Mouse (Mus musculus) cerebellum, adult 18-20 months (tissue): ENCODE measurements around the gene Nup93.
"Not testable (repeated sequence)": the region's sequence is repeated elsewhere in the genome, so short reads cannot be mapped to it uniquely, and the experiment has no call there.

Source experiments
- DNase-seq, 2 experiments: peaks; one replicate each; pipeline ENCODE4 v3.0.0; 2021

Gene Nup93

DNA sequence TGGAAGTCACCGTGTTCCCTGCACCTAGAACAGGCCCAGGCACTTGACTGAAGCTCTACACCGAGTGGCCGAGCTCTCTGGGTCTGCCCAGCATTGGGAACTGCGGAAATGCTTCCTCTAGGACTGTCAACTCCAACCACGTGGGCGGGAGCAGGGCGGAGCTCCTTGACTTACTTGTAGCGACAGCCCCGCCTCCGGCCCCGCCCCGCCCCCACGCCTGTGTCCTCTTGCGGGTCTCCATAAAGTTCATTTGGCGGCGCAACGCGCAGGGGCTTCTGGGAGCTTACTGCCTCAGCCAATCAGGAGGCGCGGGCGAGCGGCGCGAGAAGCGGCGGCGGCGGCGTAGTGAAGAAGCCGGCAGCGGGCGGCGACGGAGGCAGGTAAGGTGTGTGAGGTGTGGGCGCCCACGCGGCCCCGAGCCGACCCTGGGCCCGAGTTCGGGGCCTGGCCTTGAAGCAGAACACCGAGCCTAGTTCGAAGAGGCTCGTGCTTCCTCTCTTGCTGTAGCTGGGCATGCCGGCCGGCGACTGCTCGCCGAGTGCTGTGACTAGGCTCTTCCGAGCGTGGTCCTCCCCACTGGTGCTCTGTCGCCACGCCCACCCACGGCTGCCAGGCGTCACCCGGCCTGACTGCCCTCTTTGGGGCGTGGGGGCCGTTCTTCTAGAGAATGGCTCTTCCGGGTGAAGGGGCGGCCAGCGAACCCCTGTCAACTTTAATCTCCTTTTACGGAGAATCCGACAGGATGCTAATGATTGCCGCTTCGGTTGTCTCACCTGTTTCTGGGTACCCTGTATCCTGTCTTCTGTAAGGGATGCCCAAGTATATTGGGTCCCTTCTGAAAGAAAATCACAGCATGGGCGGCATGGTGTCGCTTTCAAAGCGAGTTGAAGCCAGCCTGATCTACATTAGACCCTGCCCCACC is at the start of gene Nup93:
Nup93 (plus strand) TSS at position 313 of the 922 bp plus-strand sequence.
- peak; percentile 98 to 99 for DNase-seq

DNA sequence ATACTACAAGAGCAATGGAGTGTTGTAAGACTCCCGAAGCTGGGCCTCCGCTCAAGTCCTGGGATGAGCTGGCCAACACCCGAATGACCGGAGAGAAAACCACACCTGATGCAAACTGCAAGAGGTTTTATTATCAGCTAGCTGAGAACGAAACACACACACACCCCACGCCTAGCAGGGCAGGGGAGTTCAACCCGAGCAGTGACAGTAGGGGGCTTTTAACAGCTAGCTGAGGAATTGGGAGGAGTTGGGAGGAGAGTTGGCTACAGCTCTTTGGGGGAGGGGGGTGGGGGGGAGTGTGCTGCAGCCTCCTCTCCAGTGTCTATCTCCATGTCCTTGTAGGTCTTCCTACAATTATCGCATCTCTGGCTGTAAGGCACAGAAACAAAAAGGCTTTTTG is 48.6 kb upstream of the Nup93 start:
- DNase-seq = not testable (repeated sequence)

DNA sequence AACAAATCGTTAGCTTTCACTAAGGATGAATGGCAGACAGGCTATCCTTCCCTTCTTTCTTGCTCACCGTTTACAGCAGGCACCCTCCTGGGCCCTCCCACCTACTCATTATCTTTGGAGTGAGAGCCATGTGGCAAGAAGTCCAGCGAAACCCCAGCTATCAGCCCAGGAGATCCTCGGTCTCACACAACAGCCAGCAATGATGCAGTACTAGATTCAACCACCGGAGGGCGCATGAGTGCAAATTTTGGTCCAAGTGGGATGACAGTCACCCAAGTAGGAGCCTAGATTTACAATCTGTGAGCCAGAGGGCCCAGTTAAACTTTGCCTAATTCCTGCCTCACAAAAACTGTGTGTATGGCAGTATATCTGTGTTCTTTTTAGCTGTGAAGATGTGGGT is 47.1 kb upstream of the Nup93 start:
- peak; percentile 86 to 95 for DNase-seq

GRCm38 (mm10) chr8:94169547-94169946 is 44.8 kb upstream of the Nup93 start:
- DNase-seq = no peak

DNA sequence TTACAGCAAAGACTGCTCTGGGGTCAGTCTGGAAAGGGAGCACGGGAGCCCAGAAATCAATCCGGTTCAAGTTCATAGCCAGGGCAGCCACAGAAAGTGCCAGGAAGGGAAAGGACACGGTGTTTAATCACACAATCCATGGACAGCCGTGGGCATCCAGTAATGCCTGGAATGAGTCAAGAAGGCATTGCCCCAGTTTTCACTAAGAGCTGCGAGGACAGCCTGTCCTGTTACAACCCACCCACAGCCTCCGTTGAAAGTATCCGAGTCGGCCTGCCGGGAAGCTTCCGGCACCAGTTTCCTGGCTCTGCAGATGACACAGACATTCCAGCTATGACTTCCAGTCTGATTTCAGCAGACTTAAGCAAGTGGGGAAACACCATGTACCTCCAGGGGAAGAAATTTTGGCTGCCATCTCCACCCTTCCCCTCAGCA is 43.0 kb upstream of the Nup93 start:
- peak in 1 of 2 experiments; percentile 27 for DNase-seq

DNA sequence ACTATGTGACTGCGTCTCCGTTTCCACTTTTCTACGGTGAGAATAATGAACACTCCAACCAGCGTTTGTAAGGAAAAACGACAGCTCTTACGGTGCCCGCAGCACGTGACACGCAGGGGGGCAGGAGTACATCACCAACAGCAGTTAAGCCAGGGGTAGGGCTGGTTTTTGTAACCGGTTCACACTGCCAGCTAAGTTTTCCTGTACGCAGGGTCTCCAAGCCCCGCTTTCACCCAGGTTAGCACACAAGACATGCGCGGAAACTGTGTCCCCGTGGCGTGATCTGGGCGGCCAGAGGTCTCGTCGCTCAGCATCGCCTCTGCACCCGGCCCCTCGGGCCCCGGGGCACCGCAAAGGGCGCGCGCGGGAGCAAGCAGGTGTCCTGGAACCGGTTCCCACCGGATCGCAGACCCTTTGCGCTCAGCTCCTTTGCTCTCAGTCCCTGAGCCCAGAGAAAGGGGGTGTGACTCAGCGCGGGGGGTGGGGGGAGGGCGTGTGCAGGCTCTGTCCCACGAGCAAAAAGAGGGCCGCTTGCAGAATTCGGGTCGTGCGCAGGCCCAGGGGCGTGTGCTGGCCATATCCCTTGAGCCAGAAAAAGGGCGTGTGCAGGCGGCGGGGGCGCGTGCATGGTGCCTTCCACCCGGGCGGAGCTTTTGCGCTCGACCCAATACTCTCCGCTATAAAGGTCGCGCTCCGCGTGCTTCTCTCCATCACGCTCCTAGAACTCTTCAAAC is 42.1 kb upstream of the Nup93 start, which contains the start of gene Mt2:
Mt2 (plus strand) TSS at position 590 of the 734 bp plus-strand sequence.
- peak; percentile 40 to 52 for DNase-seq

GRCm38 (mm10) chr8:94172809-94173732 is 41.3 kb upstream of the Nup93 start:
- DNase-seq = peak in 1 of 2 experiments; percentile 15

GRCm38 (mm10) chr8:94173848-94174403 is 40.4 kb upstream of the Nup93 start:
- DNase-seq = no peak

DNA sequence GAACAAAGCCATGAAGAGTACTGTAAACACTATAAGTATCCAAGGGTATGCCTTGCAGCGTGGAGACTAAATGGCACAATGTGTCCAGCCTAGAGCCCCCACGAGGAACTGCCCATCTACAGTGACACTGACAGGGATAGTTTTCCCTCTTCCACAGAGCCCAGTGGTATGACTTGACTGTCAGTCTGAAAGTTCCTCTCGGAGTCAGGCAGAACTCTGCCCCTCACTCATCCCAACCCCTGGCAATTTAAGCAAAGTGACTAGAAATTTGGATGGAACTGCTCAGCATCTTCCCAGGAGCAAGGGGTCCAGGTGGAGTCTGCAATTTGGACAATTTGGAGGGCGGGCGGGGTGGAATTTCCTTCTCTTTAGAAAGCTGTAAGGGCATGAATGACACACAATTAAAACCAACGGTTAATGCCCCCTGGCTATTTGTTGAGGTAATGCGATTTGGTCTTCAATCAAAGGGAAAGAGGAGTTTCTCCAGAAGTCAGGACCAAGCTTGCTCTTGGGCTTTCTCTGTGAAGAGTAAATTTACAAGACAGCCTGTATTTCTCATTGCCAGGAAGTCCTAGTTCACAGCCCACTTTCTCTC is 39.6 kb upstream of the Nup93 start:
- DNase-seq = no peak

DNA sequence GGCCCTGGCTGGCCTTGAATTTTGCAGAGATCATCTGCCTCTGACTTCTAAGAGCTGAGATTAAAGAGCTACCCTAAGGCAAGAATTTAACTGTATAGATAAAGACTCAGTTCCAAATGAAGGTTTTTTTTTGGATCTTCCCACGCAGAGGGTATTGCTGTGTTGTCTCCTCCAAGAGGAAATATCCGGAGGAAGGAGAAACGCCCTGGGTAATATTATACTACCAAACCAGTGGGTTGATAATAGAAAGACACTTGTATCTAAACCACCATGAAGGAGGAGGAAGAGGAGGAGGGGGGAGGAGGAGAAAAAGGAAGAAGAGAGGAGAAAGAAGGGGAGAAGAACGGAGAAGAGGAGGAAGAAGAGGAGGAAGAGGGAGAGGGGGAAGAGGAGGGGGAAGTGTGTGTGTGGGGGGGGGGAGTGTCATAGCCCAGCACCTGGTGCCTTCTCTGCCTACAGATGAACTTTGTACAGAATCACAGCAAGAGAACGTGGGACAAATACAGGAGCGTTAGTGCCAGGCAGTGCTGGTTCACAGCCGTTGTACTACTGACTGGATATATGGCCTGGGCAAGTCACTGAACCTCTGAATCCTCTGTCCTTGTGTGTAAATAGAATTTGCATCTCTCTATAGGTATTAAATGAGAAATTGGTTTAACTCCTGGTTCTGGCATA is 36.5 kb upstream of the Nup93 start:
- DNase-seq = no peak

DNA sequence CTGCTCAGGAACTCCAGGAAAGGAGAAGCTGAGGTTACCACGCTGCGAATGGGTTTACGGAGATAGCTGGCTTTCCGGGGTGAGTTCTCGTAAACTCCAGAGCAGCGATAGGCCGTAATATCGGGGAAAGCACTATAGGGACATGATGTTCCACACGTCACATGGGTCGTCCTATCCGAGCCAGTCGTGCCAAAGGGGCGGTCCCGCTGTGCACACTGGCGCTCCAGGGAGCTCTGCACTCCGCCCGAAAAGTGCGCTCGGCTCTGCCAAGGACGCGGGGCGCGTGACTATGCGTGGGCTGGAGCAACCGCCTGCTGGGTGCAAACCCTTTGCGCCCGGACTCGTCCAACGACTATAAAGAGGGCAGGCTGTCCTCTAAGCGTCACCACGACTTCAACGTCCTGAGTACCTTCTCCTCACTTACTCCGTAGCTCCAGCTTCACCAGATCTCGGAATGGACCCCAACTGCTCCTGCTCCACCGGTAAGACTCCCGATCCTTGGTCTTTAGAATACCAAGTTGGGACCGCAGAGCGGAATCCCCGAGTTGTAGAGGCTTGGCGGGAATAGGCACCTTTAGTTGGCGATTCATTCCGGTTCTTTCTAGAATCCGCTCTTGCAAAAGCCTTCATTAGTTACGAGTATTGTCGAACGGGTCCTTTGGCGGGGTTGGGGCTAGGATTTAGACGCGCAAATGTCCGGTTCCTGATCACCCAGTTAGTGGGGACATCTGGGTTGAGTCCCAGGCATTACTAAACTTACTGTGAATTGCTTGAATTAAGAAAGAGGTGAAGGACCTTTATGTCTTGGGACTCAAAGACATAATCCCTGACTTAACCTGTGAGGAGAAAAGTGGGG is 35.3 kb upstream of the Nup93 start, which contains the start of gene Mt1:
Mt1 (plus strand) TSS at position 226 of the 856 bp plus-strand sequence.
- peak; percentile 71 to 81 for DNase-seq

DNA sequence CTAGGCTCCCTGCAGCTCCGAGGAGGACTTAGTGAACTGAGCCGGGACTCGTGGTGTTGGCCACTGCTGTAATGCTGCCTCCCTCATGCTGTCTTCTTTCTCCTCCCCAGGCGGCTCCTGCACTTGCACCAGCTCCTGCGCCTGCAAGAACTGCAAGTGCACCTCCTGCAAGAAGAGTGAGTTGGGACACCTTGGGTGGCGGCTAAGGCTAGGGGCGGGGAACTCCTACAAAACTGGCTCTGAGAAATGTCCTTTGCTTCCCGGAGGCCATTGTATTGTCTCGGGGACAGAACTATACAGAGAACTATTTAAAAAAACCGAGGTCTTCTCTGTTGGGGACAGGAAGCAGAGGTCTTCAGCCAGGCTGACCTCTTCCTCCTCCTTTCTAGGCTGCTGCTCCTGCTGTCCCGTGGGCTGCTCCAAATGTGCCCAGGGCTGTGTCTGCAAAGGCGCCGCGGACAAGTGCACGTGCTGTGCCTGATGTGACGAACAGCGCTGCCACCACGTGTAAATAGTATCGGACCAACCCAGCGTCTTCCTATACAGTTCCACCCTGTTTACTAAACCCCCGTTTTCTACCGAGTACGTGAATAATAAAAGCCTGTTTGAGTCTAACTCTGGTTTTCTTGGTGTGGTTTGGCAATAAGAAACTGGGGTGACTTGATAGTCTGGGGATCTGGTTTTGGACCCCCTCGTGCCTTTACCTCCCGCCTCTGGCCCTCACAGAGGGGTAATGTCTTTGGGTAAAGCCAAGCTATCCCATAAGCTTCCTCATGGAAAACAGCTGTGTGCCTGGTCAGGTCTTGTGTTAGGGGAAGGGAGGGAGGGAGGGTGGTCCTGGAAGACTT is 34.4 kb upstream of the Nup93 start:
- peak; percentile 21 to 25 for DNase-seq

DNA sequence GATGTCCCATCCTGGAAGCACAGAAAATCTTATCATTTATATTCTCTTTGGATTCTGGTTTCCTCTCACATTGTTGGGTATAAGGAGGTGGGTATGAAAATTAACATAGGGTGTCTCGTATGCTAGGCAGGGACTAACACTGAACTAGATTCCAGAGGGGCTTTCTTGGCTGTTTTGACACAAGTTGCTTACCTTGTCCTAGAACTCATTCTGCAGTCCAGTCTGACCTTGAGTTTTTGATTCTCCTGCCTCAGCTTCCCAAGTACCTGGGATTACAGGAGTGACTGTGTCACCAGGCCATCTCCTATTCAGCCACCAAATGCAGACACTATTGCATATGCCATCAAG is 33.8 kb upstream of the Nup93 start:
- no peak for DNase-seq

DNA sequence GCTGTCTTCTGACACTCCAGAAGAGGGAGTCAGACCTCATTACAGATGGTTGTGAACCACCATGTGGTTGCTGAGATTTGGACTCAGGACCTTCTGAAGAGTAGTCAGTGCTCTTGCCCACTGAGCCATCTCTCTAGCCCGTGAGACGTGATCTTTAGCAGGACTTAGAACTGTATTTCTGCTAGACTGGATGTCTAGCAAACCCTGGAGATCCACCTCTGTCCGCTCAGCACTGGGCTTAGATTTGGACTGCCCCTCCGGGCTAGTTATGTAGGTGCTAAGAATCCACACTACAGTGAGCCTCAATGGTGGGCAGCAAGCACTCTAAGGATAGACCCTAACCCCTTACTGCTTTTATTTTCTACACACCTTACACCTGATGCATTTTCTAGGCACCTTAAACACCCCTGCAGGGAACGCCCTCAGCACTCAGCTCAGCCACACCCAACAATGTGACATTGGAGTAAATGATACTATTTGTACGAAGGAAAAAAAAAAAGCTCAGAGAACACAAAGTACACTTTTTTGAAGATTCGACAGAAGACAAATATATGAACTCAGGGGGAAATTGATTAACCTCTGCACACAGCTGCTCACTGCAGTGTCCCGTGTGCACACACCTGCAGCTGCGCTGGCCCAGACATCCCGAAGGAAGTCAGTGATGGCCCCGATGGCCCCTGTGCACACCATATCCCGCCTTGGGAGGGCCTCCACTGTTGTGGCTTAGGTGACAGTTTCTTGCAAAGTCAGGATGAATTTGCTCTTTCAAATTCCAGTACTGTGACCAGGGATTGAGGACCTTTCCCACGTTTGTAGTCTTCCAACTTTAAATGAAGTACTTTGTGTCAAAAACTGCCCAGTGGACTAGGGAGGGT is 32.1 kb upstream of the Nup93 start:
- DNase-seq = no peak

DNA sequence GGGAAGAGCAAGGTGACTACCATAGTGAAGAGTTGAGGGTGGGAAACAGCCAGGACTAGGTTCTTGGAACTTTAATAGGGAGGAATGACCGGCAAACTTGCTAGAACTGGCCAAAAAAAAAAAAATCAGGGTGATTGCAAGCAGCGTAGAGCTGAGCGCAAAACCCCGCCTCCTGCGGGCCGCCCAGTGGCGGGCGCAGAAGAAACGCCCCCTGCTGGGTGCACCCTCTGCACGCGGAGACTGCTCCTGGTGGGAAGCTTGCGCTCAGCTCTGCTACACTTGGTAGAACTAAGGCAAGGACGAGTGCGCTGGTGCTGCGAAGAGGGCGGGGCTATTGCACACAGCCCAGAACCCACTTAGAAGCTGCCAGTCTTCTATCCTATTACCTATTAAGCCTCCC is 31.2 kb upstream of the Nup93 start:
- DNase-seq = peak; percentile 37 to 38

GRCm38 (mm10) chr8:94184357-94184843 is 30.0 kb upstream of the Nup93 start:
- no peak for DNase-seq

DNA sequence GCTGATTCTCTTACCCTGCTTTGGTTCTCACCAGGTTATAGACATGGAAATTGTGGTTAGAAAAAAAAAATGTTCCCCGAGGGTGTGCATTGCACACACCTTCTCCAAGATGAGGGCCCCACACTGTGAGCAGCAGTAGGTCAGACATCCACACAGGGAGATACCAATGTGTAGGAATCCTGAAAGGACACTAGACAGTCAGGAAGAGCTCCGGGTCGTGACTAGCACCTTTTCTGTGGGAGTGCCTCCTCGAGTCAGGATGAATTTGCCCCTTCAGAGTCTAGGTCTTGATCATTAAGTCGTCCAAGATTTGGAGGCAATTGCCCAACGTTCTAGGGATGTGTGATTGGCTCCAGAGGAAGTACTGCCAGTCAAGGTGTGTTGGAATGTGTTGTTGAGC is 28.6 kb upstream of the Nup93 start:
- no peak for DNase-seq

DNA sequence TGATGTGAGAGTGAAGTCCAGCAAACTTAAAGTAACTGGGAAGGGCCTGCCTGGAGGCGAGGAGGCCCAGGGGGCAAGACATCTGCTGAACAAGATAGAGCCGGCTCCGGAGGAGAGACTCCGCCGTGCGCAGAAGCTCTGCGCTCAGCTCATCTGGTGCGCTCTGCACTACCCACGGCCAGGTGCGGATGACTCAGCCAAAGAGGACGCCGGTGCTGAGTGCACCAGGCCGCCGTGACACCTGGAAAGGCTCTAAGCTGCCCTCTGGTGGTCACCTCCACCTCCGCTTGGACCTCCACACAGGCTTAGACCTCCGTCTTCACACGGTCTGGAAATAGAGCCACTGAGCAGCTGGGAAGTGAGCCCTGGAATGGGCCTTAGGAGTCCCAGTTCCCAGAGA is 27.8 kb upstream of the Nup93 start:
- DNase-seq = peak; percentile 83 to 85
